Mouse (Mus musculus) liver, adult 2 months (tissue): Measurements from ENCODE around the gene Emd.
A peak's percentile ranks its signal among the peaks of the same experiment; 100 is the strongest.

Source experiments
- CTCF ChIP-seq: fragments of 200-500 bp; IDR thresholded peaks from 2 replicates; pipeline ENCODE4 v1.5.1; 2011; ENCODE audit warnings: low read depth, low read length, control low read depth
- POLR2A ChIP-seq: fragments of 200-500 bp; IDR thresholded peaks from 2 replicates; pipeline ENCODE4 v1.6.1; 2011; ENCODE audit warnings: low read length, control low read depth; ENCODE audit not compliant: insufficient read depth; ENCODE audit errors: extremely low read depth

GRCm38 (mm10) chrX:74270062-74270901, 15.8 kb downstream of the Emd start, which contains the start of gene Rpl10:
- 0 out of 2 replicates have a peak, but pooled peaks have one; percentile 1 for TF ChIP-seq CTCF
- peak; percentile 84 for TF ChIP-seq POLR2A
